Mouse (Mus musculus): Measurements from ENCODE around the gene Tmem150a. TPM values are rescaled to one million over a fixed set of nuclear protein-coding genes. Genes with fewer than 3 reads are reported as not detected.
A peak's percentile ranks its signal among the peaks of the same experiment; 100 is the strongest.

Tmem150a gene
- polyA plus RNA-seq, 1 experiment from 2014 or later: 18.7 TPM

DNA sequence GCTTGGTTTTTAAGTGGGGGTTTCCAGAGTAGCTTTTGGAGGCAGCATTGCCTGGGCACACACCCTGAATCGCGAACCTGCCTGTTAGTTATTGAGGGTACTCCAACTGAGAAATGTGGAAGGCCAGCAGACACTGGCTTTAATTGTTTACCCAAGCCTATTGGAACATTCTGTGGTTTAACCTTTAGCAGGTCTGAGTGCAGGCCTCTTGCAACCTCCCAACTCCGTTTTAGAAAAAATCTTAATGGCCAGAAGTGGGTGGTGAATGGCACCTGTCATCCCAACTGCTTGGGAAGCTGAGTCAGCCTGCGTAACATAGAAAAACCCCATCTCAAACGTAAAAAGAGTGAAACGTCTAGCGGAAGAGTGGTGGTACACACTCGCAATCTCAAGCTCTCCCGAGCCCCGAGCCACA is 41.6 kb downstream of the Tmem150a start:
- no peak overlapping the region for H3K27ac ChIP-seq (ENCODE audit: low read depth, low read length)
- 81% methylated on average over 10 of the region's 10 CpGs for WGBS
- no peaks in the 10 kb centered on the region for H3K4me1 ChIP-seq (ENCODE audit: control insufficient read depth, insufficient read depth, low read length)
- H3K27me3 ChIP-seq (ENCODE audit: control insufficient read depth, insufficient read depth, low read length): no peaks in the 10 kb centered on the region
- H3K9ac ChIP-seq (ENCODE audit: low read depth, low read length): no peak overlapping the region
- no peak overlapping the region for H3K4me3 ChIP-seq (ENCODE audit: low read length)
- no peaks in the 10 kb centered on the region for H3K36me3 ChIP-seq (ENCODE audit: control insufficient read depth, insufficient read depth, low read length)
- ATAC-seq (ENCODE audit: low FRiP score, low TSS enrichment): no peak
- no peak overlapping the region for H3K4me2 ChIP-seq (replicated peaks; ENCODE audit: low read depth, low read length)
- H3K9me3 ChIP-seq (ENCODE audit: control insufficient read depth, low read length): no peaks in the 10 kb centered on the region

DNA sequence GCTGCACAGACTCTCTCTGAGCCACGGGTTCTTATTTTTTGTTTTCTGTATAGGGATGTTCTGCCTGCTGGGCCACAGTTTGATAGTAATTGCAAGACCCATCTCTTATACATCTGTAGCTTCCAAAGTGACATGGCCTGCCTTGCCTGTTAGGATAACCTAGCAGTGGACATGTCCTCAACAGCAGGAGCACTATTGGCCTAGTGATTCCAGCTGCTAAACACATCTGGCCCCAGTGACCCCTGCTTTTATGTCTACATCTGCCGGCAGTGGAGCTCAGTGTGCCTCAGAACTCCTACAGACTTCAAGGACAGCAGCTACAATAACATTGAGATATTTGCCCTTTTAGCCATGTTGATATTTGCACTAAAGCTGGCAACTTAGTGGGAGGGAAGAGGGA is 44.7 kb downstream of the Tmem150a start:
- Histone ChIP-seq H3K4me1 (ENCODE audit: control insufficient read depth, insufficient read depth, low read length) (no peaks in the 10 kb centered on the region), H3K9me3 (ENCODE audit: control insufficient read depth, low read length) (no peaks in the 10 kb centered on the region), H3K4me2 (replicated peaks; ENCODE audit: low read depth, low read length) (no peak overlapping the region), H3K36me3 (ENCODE audit: control insufficient read depth, insufficient read depth, low read length) (no peaks in the 10 kb centered on the region), H3K4me3 (ENCODE audit: low read length) (no peak overlapping the region), H3K27ac (ENCODE audit: low read depth, low read length) (no peak overlapping the region), H3K9ac (ENCODE audit: low read depth, low read length) (no peak overlapping the region), H3K27me3 (ENCODE audit: control insufficient read depth, insufficient read depth, low read length) (no peaks in the 10 kb centered on the region)
- ATAC-seq (ENCODE audit: low FRiP score, low TSS enrichment): no peak
- WGBS: 47% methylated on average over 2 of the region's 2 CpGs

GRCm38 (mm10) chr6:72401875-72402274 is 46.6 kb downstream of the Tmem150a start:
- Histone ChIP-seq H3K4me3 (ENCODE audit: low read length) (no peak overlapping the region), H3K36me3 (ENCODE audit: control insufficient read depth, insufficient read depth, low read length) (no peaks in the 10 kb centered on the region), H3K4me2 (replicated peaks; ENCODE audit: low read depth, low read length) (no peak overlapping the region), H3K4me1 (ENCODE audit: control insufficient read depth, insufficient read depth, low read length) (no peaks in the 10 kb centered on the region), H3K9me3 (ENCODE audit: control insufficient read depth, low read length) (no peaks in the 10 kb centered on the region), H3K9ac (ENCODE audit: low read depth, low read length) (no peak overlapping the region), H3K27me3 (ENCODE audit: control insufficient read depth, insufficient read depth, low read length) (no peaks in the 10 kb centered on the region), H3K27ac (ENCODE audit: low read depth, low read length) (no peak overlapping the region)
- ATAC-seq (ENCODE audit: low FRiP score, low TSS enrichment): no peak; the same call in 1 of the 2 replicates
- 16% methylated on average over 7 of the region's 7 CpGs for WGBS

DNA sequence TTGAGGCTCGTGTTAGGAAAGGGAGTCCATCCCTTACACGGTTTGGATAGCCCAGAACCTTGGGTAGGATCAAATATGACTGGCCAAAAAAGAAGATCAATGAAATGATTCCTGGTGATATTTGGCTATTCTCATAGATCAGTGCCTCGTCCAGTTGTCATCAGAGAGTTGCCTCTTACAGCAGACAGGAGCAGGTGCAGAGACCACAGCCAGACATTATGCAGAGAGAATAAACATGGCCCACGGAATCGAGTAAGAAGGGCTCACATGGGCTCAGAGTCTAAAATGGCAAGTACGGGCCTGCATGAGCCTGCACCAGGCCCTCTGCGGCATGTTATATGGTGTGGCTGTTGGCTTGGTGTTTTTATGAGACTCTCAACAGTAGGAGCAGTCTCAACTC is 50.1 kb downstream of the Tmem150a start:
- H3K27me3 ChIP-seq (ENCODE audit: control insufficient read depth, insufficient read depth, low read length): no peaks in the 10 kb centered on the region
- no peak overlapping the region for H3K9ac ChIP-seq (ENCODE audit: low read depth, low read length)
- no peaks in the 10 kb centered on the region for H3K36me3 ChIP-seq (ENCODE audit: control insufficient read depth, insufficient read depth, low read length)
- no peak overlapping the region for H3K4me3 ChIP-seq (ENCODE audit: low read length)
- H3K9me3 ChIP-seq (ENCODE audit: control insufficient read depth, low read length): no peaks in the 10 kb centered on the region
- H3K27ac ChIP-seq (ENCODE audit: low read depth, low read length): no peak overlapping the region
- H3K4me1 ChIP-seq (ENCODE audit: control insufficient read depth, insufficient read depth, low read length): no peaks in the 10 kb centered on the region
- H3K4me2 ChIP-seq (replicated peaks; ENCODE audit: low read depth, low read length): no peak overlapping the region
- WGBS: 80% methylated on average over 7 of the region's 7 CpGs
- ATAC-seq (ENCODE audit: low FRiP score, low TSS enrichment): no peak

- Histone ChIP-seq H3K4me2 (replicated peaks; ENCODE audit: low read depth, low read length) (no peak overlapping the region), H3K4me3 (ENCODE audit: low read length) (no peak overlapping the region), H3K9me3 (ENCODE audit: control insufficient read depth, low read length) (no peaks in the 10 kb centered on the region), H3K36me3 (ENCODE audit: control insufficient read depth, insufficient read depth, low read length) (no peaks in the 10 kb centered on the region), H3K4me1 (ENCODE audit: control insufficient read depth, insufficient read depth, low read length) (no peaks in the 10 kb centered on the region), H3K27ac (ENCODE audit: low read depth, low read length) (no peak overlapping the region), H3K9ac (ENCODE audit: low read depth, low read length) (no peak overlapping the region), H3K27me3 (ENCODE audit: control insufficient read depth, insufficient read depth, low read length) (no peaks in the 10 kb centered on the region)
- 3% methylated on average over 5 of the region's 5 CpGs for WGBS
- peak; percentile 74 for ATAC-seq (ENCODE audit: low FRiP score, low TSS enrichment)
Observed at GRCm38 (mm10) chr6:72407119-72407518, 51.9 kb downstream of the Tmem150a start.

Other genes with a start within 250 kb of the Tmem150a start
- 13.3 and 14.2 TPM in 2 replicates for gene Atoh8, start 119.9 kb upstream of the Tmem150a start, polyA plus RNA-seq (2014; fragmentation: Nextera tagmentation; extraction: Ambion mirVana)
- gene Sftpb, start 50.8 kb upstream of the Tmem150a start, polyA plus RNA-seq (2014; fragmentation: Nextera tagmentation; extraction: Ambion mirVana): not detected in 2 replicates
- 51.3 and 69.1 TPM in 2 replicates for gene Usp39, start 10.3 kb upstream of the Tmem150a start, polyA plus RNA-seq (2014; fragmentation: Nextera tagmentation; extraction: Ambion mirVana)
- gene 0610030E20Rik, start 8.1 kb upstream of the Tmem150a start, polyA plus RNA-seq (2014; fragmentation: Nextera tagmentation; extraction: Ambion mirVana): 26.7 and 29.8 TPM in 2 replicates
- gene Rnf181, start 11.5 kb downstream of the Tmem150a start, polyA plus RNA-seq (2014; fragmentation: Nextera tagmentation; extraction: Ambion mirVana): 103 and 106 TPM in 2 replicates
- gene Vamp5, start 25.0 kb downstream of the Tmem150a start, polyA plus RNA-seq (2014; fragmentation: Nextera tagmentation; extraction: Ambion mirVana): 32.1 and 38.4 TPM in 2 replicates
- 114 and 143 TPM in 2 replicates for gene Vamp8, start 35.3 kb downstream of the Tmem150a start, polyA plus RNA-seq (2014; fragmentation: Nextera tagmentation; extraction: Ambion mirVana)
- gene Ggcx, start 58.9 kb downstream of the Tmem150a start, polyA plus RNA-seq (2014; fragmentation: Nextera tagmentation; extraction: Ambion mirVana): 10.3 and 24.7 TPM in 2 replicates
- gene Mat2a, start 84.1 kb downstream of the Tmem150a start, polyA plus RNA-seq (2014; fragmentation: Nextera tagmentation; extraction: Ambion mirVana): 322 and 463 TPM in 2 replicates
- not detected in 2 replicates for gene Sh2d6, start 166.3 kb downstream of the Tmem150a start, polyA plus RNA-seq (2014; fragmentation: Nextera tagmentation; extraction: Ambion mirVana)
- gene Capg, start 188.9 kb downstream of the Tmem150a start, polyA plus RNA-seq (2014; fragmentation: Nextera tagmentation; extraction: Ambion mirVana): 63.8 and 66.6 TPM in 2 replicates
- gene Elmod3, start 243.0 kb downstream of the Tmem150a start, polyA plus RNA-seq (2014; fragmentation: Nextera tagmentation; extraction: Ambion mirVana): 10.4 and 15.0 TPM in 2 replicates
- gene Retsat, start 243.0 kb downstream of the Tmem150a start, polyA plus RNA-seq (2014; fragmentation: Nextera tagmentation; extraction: Ambion mirVana): 14.7 and 20.1 TPM in 2 replicates